Mouse (Mus musculus): Measurements from ENCODE around the gene AI837181. TPM values are rescaled to one million over a fixed set of nuclear protein-coding genes. Genes with fewer than 3 reads are reported as not detected.
A peak's percentile ranks its signal among the peaks of the same experiment; 100 is the strongest.

Gene AI837181
- polyA plus RNA-seq, 1 experiment from 2014 or later, result 58.5 TPM

DNA sequence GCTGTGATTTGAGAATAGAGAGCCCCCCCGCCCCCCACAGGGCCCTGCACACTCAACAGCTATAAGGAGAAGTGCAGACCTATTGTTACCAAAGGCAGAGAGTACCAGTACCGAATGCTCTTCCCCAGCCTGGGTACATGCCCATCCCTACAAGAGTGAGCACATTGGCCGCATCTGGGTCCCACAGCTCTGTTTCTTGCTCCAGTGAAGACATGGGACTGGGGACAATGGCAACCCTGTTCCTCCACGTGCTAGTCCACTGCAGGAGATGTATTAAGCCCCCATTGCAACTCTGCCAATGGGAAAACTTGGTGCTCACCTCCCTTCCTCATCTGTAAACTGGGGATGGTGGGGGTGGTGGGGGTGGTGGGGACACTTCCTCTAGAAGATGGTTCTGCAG lies 11.1 kb upstream of the AI837181 start:
- ChIA-PET CTCF (no interaction called here), POLR2A (no interaction called here)
- ATAC-seq, result no peak
- in situ Hi-C loops (cut with MboI; ENCODE audit: low pct_unique_long_range_greater_than_20kb), result no loop called here
- no peak for TF ChIP-seq CTCF (IDR thresholded peaks at IDR 0.05)
- DNase-seq (ENCODE audit: low read depth, low spot score), result no peak
- no peaks in the 10 kb centered on the region for H3K27me3 ChIP-seq

DNA sequence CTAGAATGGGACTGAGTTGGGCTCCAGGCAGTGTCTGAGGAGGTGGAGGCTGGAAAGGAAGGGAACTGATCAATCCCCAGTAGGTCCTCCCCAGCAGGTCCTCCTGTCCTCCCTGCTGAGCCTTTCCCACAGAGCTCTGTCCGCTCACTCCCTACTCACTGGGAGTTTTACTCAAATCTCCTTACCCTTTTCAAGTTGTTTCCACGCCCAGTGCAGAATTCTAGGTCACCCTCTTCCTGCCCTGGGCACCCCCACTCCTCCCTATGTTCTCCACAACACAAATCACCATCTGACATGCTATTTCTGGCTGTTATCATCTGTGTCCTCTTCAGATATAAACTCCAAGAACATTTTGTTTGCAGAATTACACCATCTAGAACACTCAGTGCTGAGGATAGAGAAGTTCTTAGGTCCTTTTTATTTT lies 10.4 kb upstream of the AI837181 start:
- in situ Hi-C loops (cut with MboI; ENCODE audit: low pct_unique_long_range_greater_than_20kb), result no loop called here
- no peak for ATAC-seq
- H3K27me3 ChIP-seq, result no peaks in the 10 kb centered on the region
- no peak for TF ChIP-seq CTCF (IDR thresholded peaks at IDR 0.05)
- POLR2A ChIA-PET, result no interaction called here
- CTCF ChIA-PET, result no interaction called here
- DNase-seq (ENCODE audit: low read depth, low spot score), result no peak

DNA sequence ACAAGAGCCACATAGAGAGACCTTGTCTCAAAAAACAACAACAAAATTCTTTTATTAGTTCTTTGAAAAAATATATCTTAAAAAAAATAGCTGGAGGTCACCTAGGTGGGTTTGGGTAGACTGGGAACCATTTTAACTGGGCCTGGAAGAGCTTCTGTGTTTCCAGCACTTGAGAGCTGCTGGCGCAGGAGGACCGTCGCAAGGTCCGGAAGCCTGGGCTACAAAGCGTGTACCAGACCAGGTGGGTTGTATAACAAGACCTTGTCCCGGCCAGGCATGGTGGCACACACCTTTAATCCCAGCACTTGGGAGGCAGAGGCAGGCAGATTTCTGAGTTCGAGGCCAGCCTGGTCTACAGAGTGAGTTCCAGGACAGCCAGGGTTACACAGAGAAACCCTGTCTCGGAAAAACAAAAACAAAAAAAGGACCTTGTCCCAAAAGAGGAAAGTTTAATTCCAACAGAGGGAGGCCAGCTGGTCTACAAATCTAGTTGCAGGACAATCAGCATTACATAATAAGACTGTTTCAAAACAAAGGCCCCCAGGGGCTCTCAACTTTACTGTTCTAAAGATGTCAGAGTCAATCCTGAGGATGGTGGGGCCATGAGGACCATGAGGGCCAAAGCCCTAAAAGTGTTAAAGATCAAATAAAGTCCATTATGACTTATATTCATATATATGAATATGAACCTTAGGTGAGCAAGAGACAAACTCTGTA lies 6.0 kb upstream of the AI837181 start:
- CTCF ChIA-PET, result interaction anchor here (1.0 to 1.3 kb wide), 2 partner anchors 10 to 12 kb away, joined by 3 to 6 read pairs; no protein-coding TSS in a partner anchor
- POLR2A ChIA-PET, result interaction anchor here (0.6 kb wide), 1 partner anchor 537 kb away, joined by 6 read pairs; no protein-coding TSS in a partner anchor
- no peaks in the 10 kb centered on the region for H3K27me3 ChIP-seq
- ATAC-seq (no peak), DNase-seq (ENCODE audit: low read depth, low spot score) (no peak)
- in situ Hi-C loops (cut with MboI; ENCODE audit: low pct_unique_long_range_greater_than_20kb), result no loop called here
- TF ChIP-seq CTCF (IDR thresholded peaks at IDR 0.05), result no peak

DNA sequence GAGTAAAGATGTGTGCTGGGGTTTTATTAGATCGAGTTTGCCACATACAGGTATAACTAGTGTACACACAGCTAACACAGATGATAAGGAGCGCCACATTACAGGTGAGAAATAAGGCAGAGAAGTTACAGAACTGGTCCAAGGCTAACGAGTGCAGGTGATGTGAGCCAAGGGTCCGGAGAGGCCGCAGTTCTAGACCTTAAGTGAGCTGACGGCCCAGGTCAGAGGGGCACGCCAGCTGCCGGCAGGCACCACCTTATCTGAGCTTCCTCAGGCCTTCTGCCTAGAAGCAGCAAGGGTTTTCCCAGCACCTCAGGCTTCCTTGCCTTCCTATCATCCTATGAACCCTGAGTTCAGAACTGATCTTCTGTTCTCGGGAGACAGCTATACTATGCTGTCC lies 5.3 kb upstream of the AI837181 start:
- no peaks in the 10 kb centered on the region for H3K27me3 ChIP-seq
- no peak for TF ChIP-seq CTCF (IDR thresholded peaks at IDR 0.05)
- CTCF ChIA-PET, result interaction anchor here (1.0 to 1.3 kb wide), 2 partner anchors 11 to 12 kb away, joined by 3 to 6 read pairs; no protein-coding TSS in a partner anchor

DNA sequence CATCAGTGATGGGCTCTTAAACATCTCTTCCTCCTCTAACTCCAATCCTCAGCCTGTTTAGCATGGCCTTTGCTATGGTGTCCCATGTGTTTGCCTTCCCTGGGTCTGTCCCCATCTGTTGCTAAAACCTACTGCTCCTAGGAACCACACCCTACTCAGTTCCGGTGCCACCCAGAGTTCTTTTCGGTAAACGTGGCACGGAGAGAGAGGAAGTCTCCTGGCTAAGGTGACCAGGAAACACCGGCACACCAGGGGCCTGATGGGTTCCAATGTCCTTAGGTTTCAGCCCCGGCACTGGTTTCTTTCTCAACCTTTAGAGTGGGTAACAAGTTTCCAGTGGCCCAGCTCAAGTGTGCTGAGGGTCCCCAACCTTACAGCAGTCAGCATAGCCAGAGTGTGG lies 4.4 kb upstream of the AI837181 start:
- in situ Hi-C loops (cut with MboI; ENCODE audit: low pct_unique_long_range_greater_than_20kb), result no loop called here
- no peak for TF ChIP-seq CTCF (IDR thresholded peaks at IDR 0.05)
- no peaks in the 10 kb centered on the region for H3K27me3 ChIP-seq
- ChIA-PET POLR2A (no interaction called here), CTCF (no interaction called here)
- ATAC-seq, result no peak
- no peak for DNase-seq (ENCODE audit: low read depth, low spot score)

More for the DNA sequence above, 5.3 kb upstream of the AI837181 start:
- DNase-seq (ENCODE audit: low read depth, low spot score) (no peak), ATAC-seq (no peak)
- in situ Hi-C loops (cut with MboI; ENCODE audit: low pct_unique_long_range_greater_than_20kb), result no loop called here
- POLR2A ChIA-PET, result no interaction called here

DNA sequence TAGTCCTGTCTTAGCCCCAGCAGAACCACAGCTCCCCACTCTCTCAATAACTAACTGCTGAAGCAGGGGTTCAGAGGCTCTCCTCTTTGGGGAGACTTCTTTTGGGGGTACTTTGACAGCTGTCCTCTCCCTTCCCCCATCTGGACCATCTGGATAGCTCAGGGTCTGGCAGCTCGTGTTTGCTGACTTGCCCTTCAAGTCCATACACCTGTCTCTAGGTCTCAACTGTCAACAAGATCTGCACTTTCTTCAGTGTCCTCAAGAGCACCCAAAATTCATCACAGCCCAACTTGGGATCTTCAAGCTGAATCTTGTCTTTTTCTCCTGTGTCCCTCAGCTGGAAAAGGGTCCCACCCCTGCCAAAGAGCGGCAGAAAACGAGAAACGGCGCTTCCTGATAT lies 3.2 kb upstream of the AI837181 start:
- in situ Hi-C loops (cut with MboI; ENCODE audit: low pct_unique_long_range_greater_than_20kb), result no loop called here
- TF ChIP-seq CTCF (IDR thresholded peaks at IDR 0.05), result no peak
- DNase-seq (ENCODE audit: low read depth, low spot score) (no peak), ATAC-seq (no peak)
- H3K27me3 ChIP-seq, result no peaks in the 10 kb centered on the region
- CTCF ChIA-PET, result no interaction called here
- POLR2A ChIA-PET, result interaction anchor here (1.1 to 1.4 kb wide), 2 partner anchors 12 to 67 kb away, joined by 3 read pairs; partner anchors contain the start of gene Mus81

DNA sequence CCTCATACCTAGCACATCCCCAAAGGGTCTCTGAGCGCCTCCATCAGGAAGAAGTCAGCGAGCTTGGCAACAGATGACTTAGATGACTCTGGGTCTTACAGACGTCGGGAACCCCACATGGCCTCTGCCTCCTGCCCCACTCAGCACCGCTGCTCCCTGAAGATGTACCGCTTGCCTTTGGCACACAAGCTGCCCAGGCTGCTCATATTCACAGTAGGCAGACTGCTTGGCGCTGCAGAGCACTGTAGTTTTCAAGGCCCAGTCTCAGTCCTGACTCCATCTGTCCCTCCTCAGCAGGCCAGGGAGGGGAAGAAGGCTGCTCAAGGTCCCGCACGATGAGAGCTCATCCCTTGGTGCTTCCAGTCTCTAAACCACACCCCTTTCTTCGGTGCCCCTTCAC lies 2.7 kb upstream of the AI837181 start:
- POLR2A ChIA-PET, result interaction anchor here (0.7 to 1.4 kb wide), 3 partner anchors 13 to 279 kb away, joined by 3 to 4 read pairs (median 3); partner anchors contain the start of gene Mus81
- no peak for ATAC-seq

DNA sequence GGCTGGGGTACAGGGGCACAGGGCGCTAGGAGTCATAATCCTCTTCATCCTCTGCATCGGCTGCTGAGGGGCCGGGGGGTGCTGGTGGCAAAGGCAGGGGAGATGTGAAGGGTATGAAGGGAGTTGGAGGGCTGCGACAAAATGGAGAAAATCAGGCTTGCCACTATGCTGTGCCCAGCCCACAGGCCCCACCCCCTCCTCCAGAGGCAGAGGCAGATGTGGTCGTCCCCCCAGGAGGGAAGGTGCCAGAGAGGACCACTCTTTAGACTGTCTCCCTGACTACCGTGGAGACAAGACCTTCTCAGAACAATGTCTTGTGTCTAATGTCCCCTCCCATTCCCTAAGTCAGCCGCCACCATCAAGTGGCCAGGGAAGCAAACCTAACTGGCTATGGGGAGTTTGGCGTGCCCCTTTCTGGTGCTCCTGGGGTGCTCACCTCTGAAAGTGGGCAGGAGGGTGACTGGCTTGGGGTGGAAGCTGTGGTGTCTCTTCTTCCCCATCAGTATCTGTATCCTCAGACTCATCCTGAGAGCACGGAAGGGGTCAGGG lies 2.0 kb upstream of the AI837181 start:
- in situ Hi-C loops (cut with MboI; ENCODE audit: low pct_unique_long_range_greater_than_20kb), result no loop called here
- DNase-seq (ENCODE audit: low read depth, low spot score) (no peak), ATAC-seq (no peak)
- no peaks in the 10 kb centered on the region for H3K27me3 ChIP-seq
- TF ChIP-seq CTCF (IDR thresholded peaks at IDR 0.05), result no peak
- ChIA-PET CTCF (no interaction called here), POLR2A (interaction anchor here (1.4 kb wide), 1 partner anchor 13 kb away, joined by 3 read pairs; no protein-coding TSS in a partner anchor)

More for the DNA sequence above, 2.7 kb upstream of the AI837181 start:
- CTCF ChIA-PET, result no interaction called here
- no peak for DNase-seq (ENCODE audit: low read depth, low spot score)
- TF ChIP-seq CTCF (IDR thresholded peaks at IDR 0.05), result no peak
- in situ Hi-C loops (cut with MboI; ENCODE audit: low pct_unique_long_range_greater_than_20kb), result no loop called here
- no peaks in the 10 kb centered on the region for H3K27me3 ChIP-seq

DNA sequence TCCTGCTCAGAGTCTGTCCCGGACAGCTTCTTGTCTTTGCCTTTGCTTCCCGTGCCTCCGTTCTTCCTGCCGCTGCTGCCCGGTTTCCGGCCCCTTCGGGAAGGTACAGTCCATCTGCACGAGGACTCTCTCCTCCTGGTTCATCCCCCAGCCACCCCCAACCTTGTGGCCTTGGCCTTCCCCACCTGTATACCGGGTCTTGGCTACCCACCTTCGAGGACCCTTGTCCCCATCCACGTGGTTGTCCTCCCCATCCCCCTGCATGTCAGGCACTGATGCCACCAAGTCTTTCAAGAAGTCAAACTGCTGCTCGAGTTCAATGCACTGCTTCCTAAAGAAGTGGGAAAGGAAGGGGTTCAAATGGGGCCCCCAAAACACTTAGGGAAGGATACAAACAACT lies 1.4 kb upstream of the AI837181 start:
- TF ChIP-seq CTCF (IDR thresholded peaks at IDR 0.05), result no peak
- no peak for ATAC-seq
- POLR2A ChIA-PET, result interaction anchor here (0.8 to 3.5 kb wide), 4 partner anchors 14 to 35 kb away, joined by 3 to 14 read pairs (median 4); partner anchors contain the start of gene Sart1
- CTCF ChIA-PET, result no interaction called here
- no peak for DNase-seq (ENCODE audit: low read depth, low spot score)
- in situ Hi-C loops (cut with MboI; ENCODE audit: low pct_unique_long_range_greater_than_20kb), result no loop called here
- no peaks in the 10 kb centered on the region for H3K27me3 ChIP-seq

DNA sequence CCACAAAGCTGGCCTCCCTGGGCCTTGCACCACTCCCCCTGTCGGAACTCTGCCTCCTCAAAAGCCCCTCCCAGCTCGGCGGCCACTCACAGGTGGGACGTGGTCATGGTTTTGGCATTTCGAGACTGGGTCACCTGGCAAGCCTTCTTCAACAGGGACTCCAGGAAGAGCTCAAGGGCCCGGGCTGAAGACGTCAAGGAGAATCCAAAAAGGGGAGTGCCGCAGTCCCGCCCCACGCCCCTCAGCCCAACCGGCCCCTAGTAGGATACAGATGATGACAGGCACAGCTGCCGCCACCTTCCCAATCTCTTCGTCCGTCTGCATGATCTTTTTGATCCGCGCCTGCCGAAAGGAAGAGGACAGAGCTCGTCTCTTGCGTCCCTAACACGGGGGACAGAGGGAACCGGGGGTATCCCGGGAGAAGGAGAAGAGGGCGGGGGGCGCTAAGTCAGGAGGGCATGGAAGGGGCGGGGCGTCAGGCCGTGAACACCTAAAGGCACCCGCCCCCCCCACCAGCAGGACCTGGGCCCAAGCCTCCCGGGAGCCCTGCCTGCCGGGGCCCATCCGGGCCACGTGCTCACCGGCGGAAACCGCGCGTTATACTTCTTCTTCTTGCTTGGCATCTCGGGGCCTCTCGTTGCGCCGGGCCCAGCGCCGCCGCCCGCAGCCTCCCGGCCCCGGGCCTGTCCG lies 707 bp upstream of the AI837181 start:
- no peak for DNase-seq (ENCODE audit: low read depth, low spot score)
- in situ Hi-C loops (cut with MboI; ENCODE audit: low pct_unique_long_range_greater_than_20kb), result no loop called here
- CTCF ChIA-PET, result interaction anchor here (1.0 to 2.8 kb wide), 3 partner anchors 33 to 64 kb away, joined by 3 to 10 read pairs (median 3); partner anchors contain the start of genes Fibp and Mus81
- H3K27me3 ChIP-seq, result no peaks in the 10 kb centered on the region
- TF ChIP-seq CTCF (IDR thresholded peaks at IDR 0.05), result no peak
- POLR2A ChIA-PET, result interaction anchor here (0.8 to 3.5 kb wide), 6 partner anchors 12 to 58 kb away, joined by 3 to 14 read pairs (median 4); partner anchors contain the start of genes Banf1, Eif1ad and Sart1
- ATAC-seq, result peak; percentile 44
